Mouse (Mus musculus): Measurements from ENCODE around the gene Ppfia4. TPM values are rescaled to one million over a fixed set of nuclear protein-coding genes. Genes with fewer than 3 reads are reported as not detected.

Gene Ppfia4
- polyA plus RNA-seq, 1 experiment from 2014 or later = 16.4 TPM

DNA sequence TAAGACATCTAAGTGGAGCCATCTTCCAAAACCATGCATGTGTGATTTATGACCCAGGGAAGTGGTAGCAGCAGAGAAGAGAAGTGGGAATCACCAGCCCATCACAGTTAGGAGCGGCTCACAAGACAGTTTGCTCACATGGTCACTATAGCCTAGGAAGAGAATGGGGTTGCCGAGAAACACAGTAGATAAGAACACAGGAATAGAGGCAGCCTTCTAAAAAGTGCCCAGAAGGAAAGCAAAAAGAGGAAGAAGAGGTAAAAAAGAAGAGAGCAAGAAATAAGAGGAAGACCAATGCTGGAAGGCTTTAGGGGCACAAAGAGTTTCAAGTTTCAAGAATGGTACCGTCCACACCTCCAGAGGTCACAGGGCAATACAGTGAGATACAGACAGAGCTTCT is 50.4 kb downstream of the Ppfia4 start:
- ATAC-seq = no peak
- no peaks in the 10 kb centered on the region for H3K27me3 ChIP-seq (replicated peaks; ENCODE audit: control insufficient read depth, insufficient read depth, low read length)
- H3K36me3 ChIP-seq (ENCODE audit: control insufficient read depth, insufficient read depth) = no peaks in the 10 kb centered on the region
- H3K4me2 ChIP-seq (ENCODE audit: low read length) = no peak overlapping the region
- no peak overlapping the region for H3K9ac ChIP-seq (replicated peaks; ENCODE audit: low read depth, low read length)
- H3K27ac ChIP-seq (ENCODE audit: low read length) = no peak overlapping the region
- WGBS = 90% methylated on average over 3 of the region's 3 CpGs
- H3K4me3 ChIP-seq (replicated peaks; ENCODE audit: low read length) = no peak overlapping the region
- H3K9me3 ChIP-seq (ENCODE audit: control insufficient read depth, low read length) = no peaks in the 10 kb centered on the region
- H3K4me1 ChIP-seq (replicated peaks; ENCODE audit: control insufficient read depth, insufficient read depth, low read length) = no peaks in the 10 kb centered on the region

DNA sequence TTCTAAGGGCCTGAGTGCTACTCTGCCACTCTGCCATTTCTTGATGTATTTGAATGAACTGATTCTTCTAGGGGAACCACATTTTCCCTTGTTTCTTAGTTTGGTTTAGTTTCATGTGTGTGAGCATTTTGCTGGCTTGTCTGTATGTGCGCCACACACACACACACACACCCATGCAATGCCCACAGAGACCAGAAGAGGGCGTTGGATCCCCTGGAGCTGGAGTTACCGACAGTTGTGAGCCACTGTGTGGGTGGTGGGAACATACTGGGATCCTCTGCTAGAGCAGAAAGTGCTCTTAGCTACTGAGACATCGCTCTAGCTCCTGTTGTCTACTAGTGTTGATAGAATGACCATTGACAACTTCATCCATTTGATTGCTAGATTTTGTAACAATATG is 51.2 kb downstream of the Ppfia4 start:
- Histone ChIP-seq H3K9ac (replicated peaks; ENCODE audit: low read depth, low read length) (no peak overlapping the region), H3K9me3 (ENCODE audit: control insufficient read depth, low read length) (no peaks in the 10 kb centered on the region), H3K27me3 (replicated peaks; ENCODE audit: control insufficient read depth, insufficient read depth, low read length) (no peaks in the 10 kb centered on the region), H3K36me3 (ENCODE audit: control insufficient read depth, insufficient read depth) (no peaks in the 10 kb centered on the region), H3K4me2 (ENCODE audit: low read length) (no peak overlapping the region), H3K4me3 (replicated peaks; ENCODE audit: low read length) (no peak overlapping the region), H3K27ac (ENCODE audit: low read length) (no peak overlapping the region), H3K4me1 (replicated peaks; ENCODE audit: control insufficient read depth, insufficient read depth, low read length) (no peaks in the 10 kb centered on the region)
- ATAC-seq = no peak
- 75% methylated on average over 4 of the region's 4 CpGs for WGBS

DNA sequence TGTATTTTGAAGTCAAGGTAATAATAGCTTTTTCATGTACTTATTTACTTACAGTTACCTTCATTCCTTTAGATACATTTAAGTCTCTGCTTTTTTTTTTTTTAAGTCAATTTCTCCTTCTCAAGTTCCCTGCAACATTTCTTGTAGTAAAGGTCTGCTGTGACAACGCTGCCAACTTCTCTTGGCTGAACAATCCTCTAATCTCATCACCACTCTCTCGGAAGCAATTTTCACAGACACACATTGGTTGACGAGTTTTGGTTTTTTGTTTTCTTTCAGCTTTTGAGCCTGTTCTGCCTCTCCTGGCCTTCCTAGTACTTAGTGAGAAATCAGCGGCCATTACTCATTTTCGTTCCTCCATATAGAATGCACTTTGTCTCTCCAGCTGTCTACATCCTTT is 52.6 kb downstream of the Ppfia4 start:
- H3K27me3 ChIP-seq (replicated peaks; ENCODE audit: control insufficient read depth, insufficient read depth, low read length) = no peaks in the 10 kb centered on the region
- ATAC-seq = no peak
- H3K4me3 ChIP-seq (replicated peaks; ENCODE audit: low read length) = no peak overlapping the region
- peaks cover 7% of the 10 kb centered on the region for H3K4me1 ChIP-seq (replicated peaks; ENCODE audit: control insufficient read depth, insufficient read depth, low read length)
- no peaks in the 10 kb centered on the region for H3K9me3 ChIP-seq (ENCODE audit: control insufficient read depth, low read length)
- WGBS = 60% methylated on average over 5 of the region's 5 CpGs
- H3K4me2 ChIP-seq (ENCODE audit: low read length) = no peak overlapping the region
- no peak overlapping the region for H3K27ac ChIP-seq (ENCODE audit: low read length)
- H3K36me3 ChIP-seq (ENCODE audit: control insufficient read depth, insufficient read depth) = no peaks in the 10 kb centered on the region
- no peak overlapping the region for H3K9ac ChIP-seq (replicated peaks; ENCODE audit: low read depth, low read length)

DNA sequence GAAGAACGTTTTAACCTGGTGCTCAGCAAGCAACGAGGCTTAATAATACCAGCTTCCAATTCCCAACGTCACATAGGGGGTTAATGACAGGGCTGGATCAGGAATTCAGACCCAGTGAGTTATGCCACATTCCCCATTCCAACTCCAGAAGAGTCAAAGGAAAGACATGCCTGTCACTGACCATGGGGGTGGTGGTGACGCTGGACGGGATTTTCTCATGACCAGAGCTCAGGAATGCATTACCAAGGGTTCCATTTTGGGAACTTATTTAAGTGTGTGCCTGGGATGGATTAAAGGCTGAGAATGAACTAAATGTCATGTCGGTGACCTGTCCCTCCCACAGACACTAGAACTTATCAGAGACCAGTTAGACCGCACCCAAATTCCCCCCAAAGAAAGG is 55.9 kb downstream of the Ppfia4 start:
- no peaks in the 10 kb centered on the region for H3K36me3 ChIP-seq (ENCODE audit: control insufficient read depth, insufficient read depth)
- peaks cover 22% of the 10 kb centered on the region for H3K4me1 ChIP-seq (replicated peaks; ENCODE audit: control insufficient read depth, insufficient read depth, low read length)
- H3K9ac ChIP-seq (replicated peaks; ENCODE audit: low read depth, low read length) = no peak overlapping the region
- ATAC-seq = no peak
- H3K27ac ChIP-seq (ENCODE audit: low read length) = no peak overlapping the region
- WGBS = 80% methylated on average over 7 of the region's 7 CpGs
- H3K4me3 ChIP-seq (replicated peaks; ENCODE audit: low read length) = no peak overlapping the region
- H3K9me3 ChIP-seq (ENCODE audit: control insufficient read depth, low read length) = no peaks in the 10 kb centered on the region
- H3K27me3 ChIP-seq (replicated peaks; ENCODE audit: control insufficient read depth, insufficient read depth, low read length) = no peaks in the 10 kb centered on the region
- H3K4me2 ChIP-seq (ENCODE audit: low read length) = no peak overlapping the region

DNA sequence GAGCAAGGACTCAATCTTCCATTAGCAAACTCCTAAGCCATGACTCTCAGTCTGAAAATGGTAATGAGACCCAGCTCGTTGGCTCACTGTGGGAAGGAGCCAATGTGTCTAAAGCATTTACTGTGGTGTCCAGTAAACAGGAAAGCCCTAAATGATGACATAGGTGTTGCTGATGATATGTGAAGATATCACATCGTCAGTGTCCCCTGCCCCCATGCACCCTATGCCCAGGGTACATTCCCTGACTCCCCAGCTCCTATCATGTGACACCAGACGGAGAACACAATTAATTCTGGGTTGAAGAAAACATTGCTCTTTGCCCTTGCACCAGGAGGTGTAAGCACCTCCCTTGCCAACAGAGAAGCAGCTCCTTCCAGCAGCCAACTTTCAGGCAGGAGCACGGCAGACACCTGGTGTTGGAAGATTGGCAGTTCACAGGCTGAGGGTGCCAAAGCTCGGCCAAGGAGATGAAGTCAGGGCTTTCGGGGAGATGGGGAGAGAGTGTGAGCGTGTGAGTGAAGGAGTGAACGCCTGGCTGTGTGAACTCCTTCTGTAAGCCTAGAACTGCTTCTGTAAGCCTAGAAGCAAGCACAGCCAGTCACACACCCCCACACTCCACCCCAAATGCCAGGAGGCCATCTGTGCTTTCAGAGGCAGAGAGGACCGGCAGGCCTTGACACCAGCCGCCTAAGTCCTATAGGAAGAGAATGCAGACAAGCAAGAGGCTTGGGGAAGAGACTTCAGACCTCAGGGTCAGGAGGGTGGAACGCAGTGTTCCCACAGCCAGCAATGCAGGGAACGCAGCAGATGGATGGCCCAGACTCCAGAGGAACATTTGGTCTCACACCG is 56.9 kb downstream of the Ppfia4 start:
- WGBS = 64% methylated on average over 13 of the region's 13 CpGs
- Histone ChIP-seq H3K4me3 (replicated peaks; ENCODE audit: low read length) (no peak overlapping the region), H3K27ac (ENCODE audit: low read length) (peak overlapping the region; percentile 39), H3K4me1 (replicated peaks; ENCODE audit: control insufficient read depth, insufficient read depth, low read length) (peaks cover 22% of the 10 kb centered on the region), H3K36me3 (ENCODE audit: control insufficient read depth, insufficient read depth) (no peaks in the 10 kb centered on the region), H3K4me2 (ENCODE audit: low read length) (no peak overlapping the region), H3K27me3 (replicated peaks; ENCODE audit: control insufficient read depth, insufficient read depth, low read length) (no peaks in the 10 kb centered on the region), H3K9ac (replicated peaks; ENCODE audit: low read depth, low read length) (no peak overlapping the region), H3K9me3 (ENCODE audit: control insufficient read depth, low read length) (no peaks in the 10 kb centered on the region)
- ATAC-seq = peak; percentile 22; the same call in 1 of the 2 replicates

DNA sequence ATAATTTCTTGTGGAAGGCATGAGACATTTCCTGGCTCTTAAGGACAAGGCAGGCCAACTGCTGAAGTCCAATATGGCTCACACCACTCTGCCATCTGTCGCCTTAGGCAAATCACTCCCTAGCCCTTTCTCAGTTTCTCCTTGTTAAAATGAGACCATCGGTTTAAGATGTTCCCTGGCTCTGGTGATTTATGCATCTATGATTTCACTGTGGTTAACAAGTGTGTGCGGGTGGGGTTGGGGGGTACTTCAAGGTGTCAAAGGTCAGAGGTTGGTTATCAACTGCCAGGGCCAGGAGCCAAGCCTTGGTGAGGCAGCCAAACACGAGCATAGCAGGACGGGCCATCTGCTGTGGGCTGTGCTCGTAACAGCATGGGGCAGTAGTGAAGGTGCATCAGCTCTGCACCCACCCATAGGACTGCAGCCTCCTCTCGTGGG is 58.2 kb downstream of the Ppfia4 start:
- whole genome bisulfite sequencing = 63% methylated on average over 7 of the region's 7 CpGs
- H3K9ac ChIP-seq (replicated peaks; ENCODE audit: low read depth, low read length) = no peak overlapping the region
- peak overlapping the region; percentile 77 for H3K27ac ChIP-seq (ENCODE audit: low read length)
- peaks cover 22% of the 10 kb centered on the region for H3K4me1 ChIP-seq (replicated peaks; ENCODE audit: control insufficient read depth, insufficient read depth, low read length)
- no peak overlapping the region for H3K4me2 ChIP-seq (ENCODE audit: low read length)
- H3K27me3 ChIP-seq (replicated peaks; ENCODE audit: control insufficient read depth, insufficient read depth, low read length) = no peaks in the 10 kb centered on the region
- ATAC-seq = 0 out of 2 replicates have a peak, but pooled peaks have one; percentile 48
- H3K36me3 ChIP-seq (ENCODE audit: control insufficient read depth, insufficient read depth) = no peaks in the 10 kb centered on the region
- no peaks in the 10 kb centered on the region for H3K9me3 ChIP-seq (ENCODE audit: control insufficient read depth, low read length)
- H3K4me3 ChIP-seq (replicated peaks; ENCODE audit: low read length) = no peak overlapping the region

DNA sequence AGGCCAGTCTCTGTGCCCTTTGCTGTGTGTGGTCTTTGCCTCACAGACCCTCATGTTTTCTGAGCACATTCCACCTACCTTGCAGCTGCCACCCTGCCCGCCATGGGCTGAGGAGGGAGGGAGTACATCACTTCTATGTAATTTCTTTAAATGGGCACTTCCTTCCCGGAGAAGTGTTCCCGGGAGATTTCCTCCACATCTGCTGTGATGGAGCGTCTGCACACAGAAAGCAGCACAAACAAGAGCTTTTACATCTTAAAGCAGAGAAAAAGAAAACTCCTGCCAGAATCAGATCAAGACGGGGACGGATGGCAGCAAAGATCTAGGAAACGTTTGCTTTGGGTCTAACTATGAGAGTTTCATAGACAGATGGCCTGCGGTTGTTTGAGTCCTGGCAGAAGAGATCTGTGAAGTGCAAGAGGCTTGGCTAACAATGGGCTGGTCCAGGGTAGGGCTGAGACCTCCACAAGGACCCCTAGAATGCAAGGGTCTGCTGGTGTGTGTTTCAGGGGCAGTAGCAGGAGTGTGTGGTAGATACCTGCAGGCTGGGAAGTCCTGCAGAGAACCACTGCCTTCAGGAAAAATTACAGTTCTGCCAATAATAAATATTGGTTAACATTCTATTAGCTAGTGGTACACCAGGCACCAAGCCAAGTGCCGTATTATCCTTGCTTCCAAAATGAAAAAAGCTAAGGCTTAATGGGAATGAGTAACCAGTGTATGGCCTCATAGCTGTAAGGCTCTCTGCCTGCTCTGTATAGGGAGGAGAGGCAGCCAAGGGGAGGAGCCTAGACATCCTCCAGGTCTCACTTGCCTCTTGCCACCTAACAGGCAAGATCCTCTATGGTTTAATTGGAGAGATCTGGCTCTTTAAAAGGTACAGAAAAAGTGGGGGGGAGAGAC is 59.0 kb downstream of the Ppfia4 start:
- no peaks in the 10 kb centered on the region for H3K36me3 ChIP-seq (ENCODE audit: control insufficient read depth, insufficient read depth)
- H3K27ac ChIP-seq (ENCODE audit: low read length) = peak overlapping the region; percentile 77
- H3K9me3 ChIP-seq (ENCODE audit: control insufficient read depth, low read length) = no peaks in the 10 kb centered on the region
- H3K4me3 ChIP-seq (replicated peaks; ENCODE audit: low read length) = no peak overlapping the region
- no peak overlapping the region for H3K4me2 ChIP-seq (ENCODE audit: low read length)
- no peaks in the 10 kb centered on the region for H3K27me3 ChIP-seq (replicated peaks; ENCODE audit: control insufficient read depth, insufficient read depth, low read length)
- WGBS = 33% methylated on average over 9 of the region's 9 CpGs
- ATAC-seq = peak; percentile 71
- H3K4me1 ChIP-seq (replicated peaks; ENCODE audit: control insufficient read depth, insufficient read depth, low read length) = peaks cover 22% of the 10 kb centered on the region
- H3K9ac ChIP-seq (replicated peaks; ENCODE audit: low read depth, low read length) = no peak overlapping the region

DNA sequence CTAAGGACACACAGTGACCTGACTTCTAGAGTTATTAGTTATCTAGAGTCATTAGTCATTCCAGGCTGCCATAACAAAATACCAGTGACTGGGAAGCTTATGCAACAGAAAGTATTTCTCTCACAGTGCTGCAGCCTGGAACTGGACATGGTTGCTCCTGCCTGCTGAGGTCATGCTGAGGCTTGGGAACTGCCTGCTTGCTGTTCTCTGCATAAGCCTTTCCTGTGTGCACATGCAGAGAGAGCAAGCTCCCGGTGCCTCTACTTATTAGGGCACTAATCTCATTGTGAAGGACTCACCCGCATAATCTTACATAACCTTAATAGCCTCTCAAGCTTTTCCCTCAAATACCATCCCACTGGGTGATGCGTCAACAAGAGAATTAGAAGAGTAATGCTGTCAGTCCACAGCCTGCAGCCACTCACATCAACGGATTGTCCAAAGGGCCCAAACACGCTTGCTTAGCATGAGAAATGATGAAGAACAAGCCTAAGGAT is 59.9 kb downstream of the Ppfia4 start:
- 43% methylated on average over 5 of the region's 5 CpGs for WGBS
- H3K27ac ChIP-seq (ENCODE audit: low read length) = no peak overlapping the region
- ATAC-seq = no peak

DNA sequence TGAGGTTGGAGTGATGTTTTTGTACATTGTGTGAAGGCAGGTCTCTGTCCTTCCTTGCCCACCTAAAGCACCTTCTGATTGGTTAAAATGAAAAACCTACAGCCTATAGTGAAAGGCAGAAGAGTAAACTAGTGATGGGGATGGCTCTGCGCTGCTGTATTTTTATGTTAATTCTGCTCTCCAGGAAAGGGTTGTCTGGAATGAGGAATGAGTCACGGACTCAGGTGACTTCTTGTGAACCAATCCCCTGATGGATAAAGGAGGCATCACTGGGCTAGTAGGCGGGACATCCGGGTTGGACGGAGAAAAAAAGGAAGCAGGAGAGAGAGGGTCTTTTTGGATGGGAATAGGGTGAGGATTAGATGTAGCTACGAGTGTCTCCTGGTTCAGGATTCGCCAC is 62.7 kb downstream of the Ppfia4 start:
- H3K27me3 ChIP-seq (replicated peaks; ENCODE audit: control insufficient read depth, insufficient read depth, low read length) = no peaks in the 10 kb centered on the region
- peaks cover 15% of the 10 kb centered on the region for H3K4me1 ChIP-seq (replicated peaks; ENCODE audit: control insufficient read depth, insufficient read depth, low read length)
- H3K9ac ChIP-seq (replicated peaks; ENCODE audit: low read depth, low read length) = no peak overlapping the region
- H3K9me3 ChIP-seq (ENCODE audit: control insufficient read depth, low read length) = no peaks in the 10 kb centered on the region
- H3K4me2 ChIP-seq (ENCODE audit: low read length) = no peak overlapping the region
- no peak overlapping the region for H3K27ac ChIP-seq (ENCODE audit: low read length)
- no peaks in the 10 kb centered on the region for H3K36me3 ChIP-seq (ENCODE audit: control insufficient read depth, insufficient read depth)
- no peak overlapping the region for H3K4me3 ChIP-seq (replicated peaks; ENCODE audit: low read length)
- 72% methylated on average over 7 of the region's 7 CpGs for WGBS
- no peak for ATAC-seq

More for the DNA sequence above, 59.9 kb downstream of the Ppfia4 start:
- peaks cover 22% of the 10 kb centered on the region for H3K4me1 ChIP-seq (replicated peaks; ENCODE audit: control insufficient read depth, insufficient read depth, low read length)
- H3K36me3 ChIP-seq (ENCODE audit: control insufficient read depth, insufficient read depth) = no peaks in the 10 kb centered on the region
- no peaks in the 10 kb centered on the region for H3K27me3 ChIP-seq (replicated peaks; ENCODE audit: control insufficient read depth, insufficient read depth, low read length)
- H3K4me2 ChIP-seq (ENCODE audit: low read length) = no peak overlapping the region
- H3K4me3 ChIP-seq (replicated peaks; ENCODE audit: low read length) = no peak overlapping the region
- H3K9me3 ChIP-seq (ENCODE audit: control insufficient read depth, low read length) = no peaks in the 10 kb centered on the region
- no peak overlapping the region for H3K9ac ChIP-seq (replicated peaks; ENCODE audit: low read depth, low read length)

Data from forebrain, embryonic 16.5 days (tissue).